Mouse (Mus musculus): ENCODE results near the gene Nav2.

DNA sequence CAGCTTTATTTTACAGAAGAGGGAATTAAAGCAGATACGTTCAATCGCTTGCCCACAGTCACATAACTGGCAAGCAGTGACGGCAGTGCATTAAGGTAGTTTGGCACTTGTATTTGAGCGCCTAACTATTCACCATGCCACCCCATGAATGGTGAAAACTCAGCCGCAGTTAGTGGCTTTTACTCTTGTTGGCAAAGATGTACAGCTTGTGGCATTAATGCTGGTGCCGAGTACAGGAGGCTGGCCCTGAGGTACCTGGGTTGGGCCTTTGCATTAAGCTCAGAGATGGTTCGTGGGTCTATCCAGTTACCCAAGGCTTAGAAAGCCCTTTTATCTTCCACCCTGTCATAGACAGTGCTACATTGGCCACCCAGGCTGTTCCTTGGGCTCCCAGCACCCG, 87.2 kb downstream of the Nav2 start:
- TF ChIP-seq CTCF (IDR thresholded peaks at IDR 0.05; ENCODE audit: borderline replicate concordance, extremely low read depth, insufficient read depth, insufficient read length) (no peak), POLR2A (IDR thresholded peaks at IDR 0.05; ENCODE audit: borderline replicate concordance, extremely low read depth, insufficient read depth, insufficient read length, poor library complexity, severe bottlenecking) (no peak)
